Mouse (Mus musculus): ENCODE measurements around the gene Nlrx1.

The Nlrx1 gene

GRCm38 (mm10) chr9:44236601-44237000, 31.8 kb downstream of the Nlrx1 start:
- no peak for DNase-seq (ENCODE audit: inconsistent ontology term)

- DNase-seq (ENCODE audit: inconsistent ontology term): no peak
Observed at GRCm38 (mm10) chr9:44234479-44235427, 33.6 kb downstream of the Nlrx1 start.

DNA sequence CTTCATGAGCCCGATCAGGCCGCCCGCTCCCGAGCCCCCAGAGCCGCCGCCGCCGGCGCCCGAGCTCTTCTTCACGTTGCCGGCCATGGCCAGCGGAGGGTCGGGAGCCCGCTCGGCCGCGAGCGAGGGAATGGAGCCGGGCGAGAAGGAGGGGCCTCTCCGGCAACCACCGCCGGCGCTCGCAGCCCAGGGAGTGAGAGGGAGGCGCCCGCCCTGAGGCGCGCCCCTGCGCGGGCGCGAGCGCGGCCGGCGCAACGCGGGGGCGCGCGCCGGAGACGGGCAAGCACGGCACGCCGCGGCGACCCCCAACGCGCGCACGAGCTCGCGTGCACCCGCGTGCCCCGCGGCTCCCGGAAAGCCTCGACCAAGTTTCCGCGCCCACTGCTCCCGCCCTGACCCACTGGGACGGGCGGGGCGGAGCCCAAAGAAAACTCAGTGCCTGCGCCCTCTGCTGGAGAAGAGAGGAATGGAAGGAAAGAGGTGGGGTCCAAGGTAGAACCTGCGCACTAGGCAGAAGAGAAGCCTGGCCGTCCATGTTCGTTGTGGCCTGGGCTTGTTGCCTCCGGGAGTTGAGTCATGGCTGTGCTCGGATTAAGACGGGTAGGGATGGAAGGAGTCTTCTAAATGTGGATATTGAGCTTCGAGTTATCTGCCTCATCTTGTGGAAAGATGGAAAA, 34.5 kb downstream of the Nlrx1 start, which contains the start of gene Cbl:
TSS of gene Cbl (minus strand) at position 248 of the 677 bp plus-strand sequence.
- peak; percentile 99 for DNase-seq (ENCODE audit: inconsistent ontology term)

DNA sequence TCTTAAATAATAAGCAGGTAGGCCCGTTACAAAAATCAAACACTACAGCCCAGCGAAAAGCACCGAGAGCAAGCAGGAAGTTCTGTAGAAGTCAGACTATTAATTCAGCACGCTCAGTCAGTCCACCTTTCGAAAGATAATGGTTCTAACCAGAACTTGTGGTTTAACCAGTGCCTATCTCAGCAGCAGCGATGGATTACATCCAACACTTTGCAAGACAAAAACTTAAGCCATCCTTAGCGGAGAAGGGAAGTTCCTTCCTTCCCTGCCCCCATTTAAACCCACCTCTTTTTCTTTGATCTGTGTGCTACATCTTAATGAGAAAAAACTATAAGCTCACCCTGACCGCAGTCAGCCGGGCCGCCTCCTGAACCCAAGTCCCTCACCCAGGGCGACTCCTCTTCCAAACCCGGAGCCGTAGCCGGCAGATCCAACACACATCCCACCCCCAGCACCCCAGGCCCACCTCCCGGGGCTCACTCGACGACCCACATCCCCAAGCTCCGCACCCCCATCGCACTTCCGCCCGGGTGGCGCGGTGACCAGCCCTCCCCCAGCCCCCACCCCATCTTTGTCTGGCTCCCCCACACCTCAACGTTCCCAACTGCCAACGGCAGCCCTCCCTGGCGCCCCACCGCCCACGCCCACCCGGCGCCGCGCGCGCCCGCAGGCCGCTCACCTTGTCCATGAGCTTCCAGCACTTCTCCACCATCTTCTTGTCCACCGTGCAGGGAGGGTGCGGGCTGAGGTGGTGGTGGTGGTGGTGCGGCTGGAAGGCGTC, 35.2 kb downstream of the Nlrx1 start:
- peak; percentile 19 for DNase-seq (ENCODE audit: inconsistent ontology term)

GRCm38 (mm10) chr9:44231609-44232008, 36.8 kb downstream of the Nlrx1 start:
- DNase-seq (ENCODE audit: inconsistent ontology term): no peak

DNA sequence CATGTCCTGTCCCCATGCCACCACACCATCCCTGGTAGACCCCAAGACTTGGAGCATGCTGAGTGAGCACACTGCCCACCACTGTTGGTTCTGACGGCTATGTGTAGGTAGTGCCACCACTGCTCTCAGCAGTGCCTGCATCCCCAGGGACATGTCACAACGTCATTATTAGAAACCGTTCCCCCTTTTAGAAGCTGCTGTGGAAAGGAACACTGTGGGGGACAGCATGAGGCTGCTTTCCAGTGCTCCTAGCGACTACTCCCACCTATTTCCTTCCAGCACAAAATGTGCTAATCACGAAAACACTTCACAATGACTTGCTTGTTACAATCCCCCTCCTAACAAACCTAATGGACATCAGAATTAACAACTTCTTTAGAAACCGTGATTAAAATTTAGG, 42.4 kb downstream of the Nlrx1 start:
- DNase-seq (ENCODE audit: inconsistent ontology term): no peak

DNA sequence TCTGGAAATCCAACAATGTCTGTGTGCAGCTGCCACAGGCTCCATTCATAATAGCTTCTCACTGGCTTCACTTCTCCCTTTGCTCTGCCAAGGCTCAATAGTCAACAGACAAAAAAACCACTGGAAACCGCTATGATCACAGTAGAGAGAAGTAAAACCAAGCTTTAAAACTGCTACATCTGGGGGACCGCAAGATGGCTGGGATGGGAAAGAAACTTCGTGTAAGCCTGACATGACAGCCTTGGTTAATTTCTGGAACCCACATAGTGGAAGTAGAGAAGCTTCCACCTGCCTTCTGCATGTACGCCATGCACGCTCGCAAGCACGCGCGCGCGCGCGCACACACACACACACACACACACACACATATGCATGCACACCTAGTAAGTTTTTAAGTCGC, 54.9 kb downstream of the Nlrx1 start:
- no peak for DNase-seq (ENCODE audit: inconsistent ontology term)

GRCm38 (mm10) chr9:44212406-44212805, 56.0 kb downstream of the Nlrx1 start:
- DNase-seq (ENCODE audit: inconsistent ontology term): no peak

GRCm38 (mm10) chr9:44209416-44209815, 59.0 kb downstream of the Nlrx1 start:
- DNase-seq (ENCODE audit: inconsistent ontology term): no peak

- DNase-seq (ENCODE audit: inconsistent ontology term): no peak
Observed at GRCm38 (mm10) chr9:44207840-44208239, 60.6 kb downstream of the Nlrx1 start.
